Comparison of ENCODE assay signal across 29 mouse cellular contexts in genomic region chr2:69415070-69415469, GRCm38 (mm10). TPM values are rescaled to one million over a fixed set of nuclear protein-coding genes. Genes with fewer than 3 reads are reported as not detected.
DNase-seq lines count a peak whose midpoint lies in the region; ATAC-seq and TF ChIP-seq lines count a peak whose summit lies in the region.
"Had no signal": no experiment of that assay in that cellular context is flagged by ENCODE, and none has a peak within 500 bp of the region (broad histone marks: within the 10 kb centered on the region; RNA-seq: fewer than 3 reads in every experiment).

No protein-coding gene starts in this region.

- no peak overlapping the region for H3K9ac ChIP-seq in ES-E14 (ENCODE audit: insufficient read depth, low read depth, low read length, poor library complexity, severe bottlenecking)
- H3K9ac ChIP-seq: embryonic facial prominence, embryonic 13.5 days; forebrain, embryonic 12.5 days; heart, embryonic 15.5 days; hindbrain, embryonic 15.5 days; intestine, embryonic 15.5 days; liver, embryonic 14.5 days; midbrain, embryonic 13.5 days; neural tube, embryonic 13.5 days had no signal

- peaks cover 1 to 16% of the 10 kb centered on the region in 2 experiments; a peak in 2 of 4 replicates for H3K4me1 ChIP-seq in ES-E14 (ENCODE audit: control insufficient read depth in 2 of 2, insufficient read depth in 2 of 2, low read length in 2 of 2, poor library complexity in 1 of 2)
- H3K4me1 ChIP-seq: heart, embryonic 15.5 days; intestine, embryonic 15.5 days had no signal

- H3K27ac ChIP-seq in ES-E14 (ENCODE audit: insufficient read depth, low read depth, low read length, poor library complexity, severe bottlenecking), result no peak overlapping the region
- H3K27ac ChIP-seq: embryonic facial prominence, embryonic 13.5 days; forebrain, embryonic 12.5 days; heart, embryonic 15.5 days; hindbrain, embryonic 15.5 days; intestine, embryonic 15.5 days; liver, embryonic 14.5 days; macrophage; midbrain, embryonic 13.5 days; neural tube, embryonic 13.5 days had no signal

- in situ Hi-C loops in ES-E14 (cut with MboI; ENCODE audit: low sequenced_read_pairs in 2 of 2, unreplicated experiment in 2 of 2), result no loop called here

- H3K36me3 ChIP-seq in ES-E14 (ENCODE audit: control insufficient read depth, insufficient read depth, low read length, poor library complexity, severe bottlenecking), result no peaks in the 10 kb centered on the region
- H3K36me3 ChIP-seq: embryonic facial prominence, embryonic 13.5 days; forebrain, embryonic 12.5 days; heart, embryonic 15.5 days; hindbrain, embryonic 15.5 days; intestine, embryonic 15.5 days; midbrain, embryonic 13.5 days; neural tube, embryonic 13.5 days had no signal

- peak; percentile 90 to 96 for ATAC-seq in hematopoietic stem cell, adult 5-6 weeks (replicated peaks in 1 of 2; ENCODE audit: insufficient read depth in 1 of 2, low FRiP score in 2 of 2, low TSS enrichment in 1 of 2, low read depth in 1 of 2, poor library complexity in 2 of 2, severe bottlenecking in 2 of 2)
- ATAC-seq in megakaryocyte-erythroid progenitor cell, adult 5-6 weeks (replicated peaks; ENCODE audit: low FRiP score, low TSS enrichment, poor library complexity, severe bottlenecking), result peak; percentile 26; the same call in 1 of the 2 replicates
- ATAC-seq: intestine, embryonic 15.5 days; midbrain, embryonic 13.5 days; Patski had no signal

- H3K4me3 ChIP-seq in ES-E14 (ENCODE audit: insufficient read depth in 1 of 2, low read depth in 1 of 2, low read length in 2 of 2, poor library complexity in 1 of 2, severe bottlenecking in 1 of 2), result no peak overlapping the region
- H3K4me3 ChIP-seq: embryonic facial prominence, embryonic 13.5 days; erythroblast, embryonic 14.5 days; forebrain, embryonic 12.5 days; heart, embryonic 15.5 days; hindbrain, embryonic 15.5 days; intestine, embryonic 15.5 days; midbrain, embryonic 13.5 days; neural tube, embryonic 13.5 days had no signal

- peak; percentile 7 for DNase-seq in CD4-positive helper T cell, adult 2 months (ENCODE audit: low read depth, low spot score)
- no peak for DNase-seq in ES-E14 (ENCODE audit: low read depth, low spot score)
- DNase-seq in c-Kit-positive CD71-positive TER-119-positive erythroid progenitor cells, embryonic 14.5 days (ENCODE audit: low spot score), result no peak
- no peak for DNase-seq in urinary bladder, adult 2 months (ENCODE audit: low spot score)
- DNase-seq in gastrocnemius, adult 8-10 months (ENCODE audit: low spot score in 2 of 2), result no peak
- DNase-seq: adrenal gland, postnatal 14 days; cerebellum, adult 11 months; cerebellum, postnatal 10 days; gastrocnemius, postnatal 36 days; heart, postnatal 36 days; kidney, adult 8-10 months; kidney, postnatal 10 days; thymus, postnatal 36 days had no signal

- no peaks in the 10 kb centered on the region for H3K9me3 ChIP-seq in ES-E14 (ENCODE audit: control insufficient read depth, insufficient read depth, low read depth, low read length)
- H3K9me3 ChIP-seq: embryonic facial prominence, embryonic 13.5 days; forebrain, embryonic 12.5 days; heart, embryonic 15.5 days; hindbrain, embryonic 15.5 days; intestine, embryonic 15.5 days; midbrain, embryonic 13.5 days; neural tube, embryonic 13.5 days had no signal

TF ChIP-seq in ES-E14, 5 proteins besides CTCF, POLR2A, EP300 and RAD21:
- TF ChIP-seq MAFK (IDR thresholded peaks at IDR 0.05; ENCODE audit: insufficient read depth, low read depth, low read length), result peak; percentile 47; the same call in 1 of the 2 replicates
- TF ChIP-seq ZNF384 (IDR thresholded peaks at IDR 0.05; ENCODE audit: low read depth, low read length), result no peak
- TF ChIP-seq HCFC1 (IDR thresholded peaks at IDR 0.05; ENCODE audit: borderline replicate concordance, insufficient read depth, low read length), result no peak
- TF ChIP-seq ZC3H11A (IDR thresholded peaks at IDR 0.05; ENCODE audit: borderline replicate concordance, low read depth, low read length), result no peak
- no peak for TF ChIP-seq CHD2 (IDR thresholded peaks at IDR 0.05; ENCODE audit: low read depth, low read length)

RNA-seq across cellular contexts. Expression of gene Dhrs9, which starts 34.8 kb away (rescaled TPM):
- 0.11 and 0.40 TPM in 2 replicates for total RNA-seq in ES-E14 (2012; rRNA removed)
- total RNA-seq in hematopoietic stem cell, adult 5-6 weeks (2017), result 1.4 and 2.3 TPM in 2 replicates
- total RNA-seq in megakaryocyte-erythroid progenitor cell, adult 5-6 weeks (2014; fragmentation: Nextera tagmentation), result 0.37 TPM in 1 of 2 replicates, not detected in the other
- total RNA-seq in megakaryocyte-erythroid progenitor cell, adult 5-6 weeks (2017), result 0.23 and 0.33 TPM in 2 replicates
- polyA plus RNA-seq in urinary bladder, adult 2 months (2012; rRNA removed), result 0.28 and 0.36 TPM in 2 replicates
- total RNA-seq in gastrocnemius, adult 8-10 months (2022), result not detected
- total RNA-seq: gastrocnemius, postnatal 36 days; layer of hippocampus, postnatal 14 days had no signal
- polyA plus RNA-seq: brain, embryonic 14.5 days; embryonic facial prominence, embryonic 13.5 days; erythroblast, embryonic 14.5 days; forebrain, embryonic 12.5 days; hindbrain, embryonic 15.5 days; limb, embryonic 11.5 days; midbrain, embryonic 13.5 days; neural tube, embryonic 13.5 days had no signal
